Mouse (Mus musculus): ENCODE data around the gene Tpx2.

- TF ChIP-seq CTCF (IDR thresholded peaks at IDR 0.05; ENCODE audit: extremely low read depth, insufficient read length, insufficient replicate concordance, low read depth, low read length) (no peak), POLR2A (IDR thresholded peaks at IDR 0.05; ENCODE audit: low read depth, low read length) (no peak)
Observed at GRCm38 (mm10) chr2:152931456-152932160, 83.8 kb downstream of the Tpx2 start.
